Mouse (Mus musculus): ENCODE data around the gene Mettl24. TPM values are rescaled to one million over a fixed set of nuclear protein-coding genes. Genes with fewer than 3 reads are reported as not detected.

Mettl24 gene
- polyA plus RNA-seq, 1 experiment from 2014 or later: 0.53 TPM

GRCm38 (mm10) chr10:40645346-40645745, 37.7 kb upstream of the Mettl24 start:
- Histone ChIP-seq H3K36me3 (ENCODE audit: control insufficient read depth, insufficient read depth, low read length) (no peaks in the 10 kb centered on the region), H3K9me3 (ENCODE audit: control insufficient read depth, low read length) (peaks cover 4% of the 10 kb centered on the region), H3K4me3 (ENCODE audit: low read depth, low read length) (no peak overlapping the region), H3K4me1 (ENCODE audit: control insufficient read depth, insufficient read depth, low read length) (no peaks in the 10 kb centered on the region), H3K27me3 (ENCODE audit: control insufficient read depth, insufficient read depth, low read length) (no peaks in the 10 kb centered on the region), H3K9ac (ENCODE audit: low read length) (no peak overlapping the region), H3K27ac (ENCODE audit: low read depth, low read length) (no peak overlapping the region), H3K4me2 (no peak overlapping the region)
- no peak for ATAC-seq (ENCODE audit: low FRiP score)
- DNase-seq (ENCODE audit: low spot score, missing footprints): no peak
- WGBS: 66% methylated on average over 1 of the region's 1 CpGs

GRCm38 (mm10) chr10:40648776-40649175, 34.3 kb upstream of the Mettl24 start:
- 88% methylated on average over 12 of the region's 12 CpGs for WGBS
- no peak for DNase-seq (ENCODE audit: low spot score, missing footprints)
- H3K9ac ChIP-seq (ENCODE audit: low read length): no peak overlapping the region

GRCm38 (mm10) chr10:40649634-40650033, 33.4 kb upstream of the Mettl24 start:
- no peak overlapping the region for H3K4me2 ChIP-seq
- H3K4me1 ChIP-seq (ENCODE audit: control insufficient read depth, insufficient read depth, low read length): no peaks in the 10 kb centered on the region
- no peak overlapping the region for H3K27ac ChIP-seq (ENCODE audit: low read depth, low read length)
- no peak overlapping the region for H3K9ac ChIP-seq (ENCODE audit: low read length)
- peaks cover 4% of the 10 kb centered on the region for H3K9me3 ChIP-seq (ENCODE audit: control insufficient read depth, low read length)
- DNase-seq (ENCODE audit: low spot score, missing footprints): no peak
- no peaks in the 10 kb centered on the region for H3K36me3 ChIP-seq (ENCODE audit: control insufficient read depth, insufficient read depth, low read length)
- H3K27me3 ChIP-seq (ENCODE audit: control insufficient read depth, insufficient read depth, low read length): no peaks in the 10 kb centered on the region
- no peak overlapping the region for H3K4me3 ChIP-seq (ENCODE audit: low read depth, low read length)
- no peak for ATAC-seq (ENCODE audit: low FRiP score)
- 37% methylated on average over 4 of the region's 4 CpGs for WGBS

More at GRCm38 (mm10) chr10:40648776-40649175, 34.3 kb upstream of the Mettl24 start:
- peaks cover 4% of the 10 kb centered on the region for H3K9me3 ChIP-seq (ENCODE audit: control insufficient read depth, low read length)
- H3K4me3 ChIP-seq (ENCODE audit: low read depth, low read length): no peak overlapping the region
- H3K27ac ChIP-seq (ENCODE audit: low read depth, low read length): no peak overlapping the region
- no peaks in the 10 kb centered on the region for H3K27me3 ChIP-seq (ENCODE audit: control insufficient read depth, insufficient read depth, low read length)
- H3K4me2 ChIP-seq: no peak overlapping the region
- no peak for ATAC-seq (ENCODE audit: low FRiP score)
- H3K36me3 ChIP-seq (ENCODE audit: control insufficient read depth, insufficient read depth, low read length): no peaks in the 10 kb centered on the region
- H3K4me1 ChIP-seq (ENCODE audit: control insufficient read depth, insufficient read depth, low read length): no peaks in the 10 kb centered on the region

DNA sequence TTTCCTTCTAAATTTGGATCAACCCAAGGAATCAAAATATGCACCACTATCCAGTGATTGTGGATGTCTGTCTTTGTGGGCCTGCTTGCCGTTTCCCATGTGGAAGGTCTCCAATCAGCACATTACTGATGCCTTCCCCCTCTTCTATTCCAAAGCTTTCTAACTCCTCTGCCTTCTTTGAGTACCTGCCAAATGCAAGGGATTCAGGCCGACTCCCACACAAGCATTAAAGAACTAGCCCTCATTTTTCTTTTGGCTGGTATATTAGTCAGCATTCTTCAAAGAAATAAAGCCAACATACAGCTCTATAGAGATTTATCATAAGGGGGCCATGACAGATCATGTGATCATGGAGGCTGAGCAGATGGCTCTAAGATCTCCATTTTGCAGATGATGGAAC, 31.4 kb upstream of the Mettl24 start:
- DNase-seq (ENCODE audit: low spot score, missing footprints): no peak
- H3K4me1 ChIP-seq (ENCODE audit: control insufficient read depth, insufficient read depth, low read length): no peaks in the 10 kb centered on the region
- no peaks in the 10 kb centered on the region for H3K27me3 ChIP-seq (ENCODE audit: control insufficient read depth, insufficient read depth, low read length)
- no peak overlapping the region for H3K27ac ChIP-seq (ENCODE audit: low read depth, low read length)
- no peaks in the 10 kb centered on the region for H3K36me3 ChIP-seq (ENCODE audit: control insufficient read depth, insufficient read depth, low read length)
- H3K9me3 ChIP-seq (ENCODE audit: control insufficient read depth, low read length): peaks cover 4% of the 10 kb centered on the region
- no peak overlapping the region for H3K9ac ChIP-seq (ENCODE audit: low read length)
- 90% methylated on average over 2 of the region's 2 CpGs for WGBS
- H3K4me2 ChIP-seq: no peak overlapping the region
- ATAC-seq (ENCODE audit: low FRiP score): no peak
- H3K4me3 ChIP-seq (ENCODE audit: low read depth, low read length): no peak overlapping the region

DNA sequence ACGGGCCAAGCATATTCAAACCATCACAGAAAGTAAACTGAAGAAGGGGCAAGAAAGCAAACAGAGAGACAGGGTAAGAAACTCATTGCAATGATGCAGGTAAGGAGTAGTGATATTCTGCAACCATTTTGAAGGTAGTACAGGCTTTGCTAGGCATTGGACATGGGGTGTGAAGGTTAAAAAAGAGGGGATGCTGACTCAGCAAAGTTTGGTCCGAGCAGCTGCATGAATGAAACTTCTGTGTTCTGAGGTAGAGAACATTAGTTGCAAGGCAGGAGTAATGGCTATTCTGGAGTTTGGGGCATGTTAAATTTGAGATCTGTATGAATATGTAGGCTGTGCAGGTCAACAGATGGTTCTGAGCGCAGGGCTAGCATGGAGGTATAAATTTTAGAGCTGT, 17.8 kb upstream of the Mettl24 start:
- Histone ChIP-seq H3K36me3 (ENCODE audit: control insufficient read depth, insufficient read depth, low read length) (no peaks in the 10 kb centered on the region), H3K9me3 (ENCODE audit: control insufficient read depth, low read length) (no peaks in the 10 kb centered on the region), H3K4me3 (ENCODE audit: low read depth, low read length) (no peak overlapping the region), H3K27me3 (ENCODE audit: control insufficient read depth, insufficient read depth, low read length) (no peaks in the 10 kb centered on the region), H3K9ac (ENCODE audit: low read length) (no peak overlapping the region), H3K4me2 (no peak overlapping the region), H3K27ac (ENCODE audit: low read depth, low read length) (no peak overlapping the region), H3K4me1 (ENCODE audit: control insufficient read depth, insufficient read depth, low read length) (no peaks in the 10 kb centered on the region)
- 87% methylated on average over 3 of the region's 3 CpGs for WGBS
- ATAC-seq (ENCODE audit: low FRiP score) (no peak), DNase-seq (ENCODE audit: low spot score, missing footprints) (no peak)

DNA sequence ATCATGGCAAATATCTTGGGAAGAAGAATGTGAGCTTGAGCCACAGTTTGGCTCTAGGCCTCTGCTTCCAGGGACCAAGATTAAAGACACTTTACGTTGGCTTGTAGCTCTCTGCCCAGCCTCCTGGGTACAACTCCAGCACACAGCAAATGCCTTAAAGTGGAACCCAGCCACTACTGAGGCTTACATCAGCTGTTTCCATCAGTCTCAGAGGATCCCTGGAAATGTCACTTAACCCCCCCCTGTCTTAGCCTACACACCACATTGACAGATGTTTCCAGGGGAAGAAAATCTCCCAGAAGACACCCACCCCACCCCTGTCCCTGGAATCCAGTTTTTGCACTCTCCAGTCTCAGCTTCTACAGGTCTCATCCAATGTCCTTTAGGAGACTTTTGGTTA, 16.1 kb upstream of the Mettl24 start:
- H3K36me3 ChIP-seq (ENCODE audit: control insufficient read depth, insufficient read depth, low read length): no peaks in the 10 kb centered on the region
- no peak overlapping the region for H3K4me3 ChIP-seq (ENCODE audit: low read depth, low read length)
- H3K9me3 ChIP-seq (ENCODE audit: control insufficient read depth, low read length): no peaks in the 10 kb centered on the region
- 100% methylated on average over 1 of the region's 1 CpGs for WGBS
- no peak overlapping the region for H3K4me2 ChIP-seq
- no peak overlapping the region for H3K9ac ChIP-seq (ENCODE audit: low read length)
- DNase-seq (ENCODE audit: low spot score, missing footprints) (no peak), ATAC-seq (ENCODE audit: low FRiP score) (no peak)
- H3K27ac ChIP-seq (ENCODE audit: low read depth, low read length): no peak overlapping the region
- no peaks in the 10 kb centered on the region for H3K4me1 ChIP-seq (ENCODE audit: control insufficient read depth, insufficient read depth, low read length)
- H3K27me3 ChIP-seq (ENCODE audit: control insufficient read depth, insufficient read depth, low read length): no peaks in the 10 kb centered on the region

- ATAC-seq (ENCODE audit: low FRiP score): no peak
- Histone ChIP-seq H3K36me3 (ENCODE audit: control insufficient read depth, insufficient read depth, low read length) (no peaks in the 10 kb centered on the region), H3K9ac (ENCODE audit: low read length) (no peak overlapping the region), H3K27me3 (ENCODE audit: control insufficient read depth, insufficient read depth, low read length) (no peaks in the 10 kb centered on the region), H3K4me3 (ENCODE audit: low read depth, low read length) (no peak overlapping the region), H3K4me2 (no peak overlapping the region), H3K9me3 (ENCODE audit: control insufficient read depth, low read length) (no peaks in the 10 kb centered on the region), H3K27ac (ENCODE audit: low read depth, low read length) (no peak overlapping the region), H3K4me1 (ENCODE audit: control insufficient read depth, insufficient read depth, low read length) (no peaks in the 10 kb centered on the region)
- no peak for DNase-seq (ENCODE audit: low spot score, missing footprints)
These were observed 14.4 kb upstream of the Mettl24 start for GRCm38 (mm10) chr10:40668640-40669039.

GRCm38 (mm10) chr10:40672587-40673296, 10.3 kb upstream of the Mettl24 start:
- no peaks in the 10 kb centered on the region for H3K4me1 ChIP-seq (ENCODE audit: control insufficient read depth, insufficient read depth, low read length)
- DNase-seq (ENCODE audit: low spot score, missing footprints) (no peak), ATAC-seq (ENCODE audit: low FRiP score) (no peak)
- 51% methylated on average over 8 of the region's 8 CpGs for WGBS
- H3K9ac ChIP-seq (ENCODE audit: low read length): no peak overlapping the region
- no peaks in the 10 kb centered on the region for H3K9me3 ChIP-seq (ENCODE audit: control insufficient read depth, low read length)
- H3K27me3 ChIP-seq (ENCODE audit: control insufficient read depth, insufficient read depth, low read length): no peaks in the 10 kb centered on the region
- H3K4me3 ChIP-seq (ENCODE audit: low read depth, low read length): no peak overlapping the region
- H3K4me2 ChIP-seq: no peak overlapping the region
- no peak overlapping the region for H3K27ac ChIP-seq (ENCODE audit: low read depth, low read length)
- H3K36me3 ChIP-seq (ENCODE audit: control insufficient read depth, insufficient read depth, low read length): no peaks in the 10 kb centered on the region

- Histone ChIP-seq H3K27ac (ENCODE audit: low read depth, low read length) (no peak overlapping the region), H3K36me3 (ENCODE audit: control insufficient read depth, insufficient read depth, low read length) (no peaks in the 10 kb centered on the region), H3K4me1 (ENCODE audit: control insufficient read depth, insufficient read depth, low read length) (no peaks in the 10 kb centered on the region), H3K9ac (ENCODE audit: low read length) (no peak overlapping the region), H3K9me3 (ENCODE audit: control insufficient read depth, low read length) (no peaks in the 10 kb centered on the region), H3K4me2 (no peak overlapping the region), H3K27me3 (ENCODE audit: control insufficient read depth, insufficient read depth, low read length) (no peaks in the 10 kb centered on the region), H3K4me3 (ENCODE audit: low read depth, low read length) (no peak overlapping the region)
- DNase-seq (ENCODE audit: low spot score, missing footprints): no peak
- whole genome bisulfite sequencing: 64% methylated on average over 7 of the region's 7 CpGs
- ATAC-seq (ENCODE audit: low FRiP score): no peak
These were observed 9.8 kb upstream of the Mettl24 start for GRCm38 (mm10) chr10:40673297-40673665.

Data from midbrain, embryonic 11.5 days (tissue).